ENCODE assay signal across 1 mouse cellular context in the genomic region with DNA sequence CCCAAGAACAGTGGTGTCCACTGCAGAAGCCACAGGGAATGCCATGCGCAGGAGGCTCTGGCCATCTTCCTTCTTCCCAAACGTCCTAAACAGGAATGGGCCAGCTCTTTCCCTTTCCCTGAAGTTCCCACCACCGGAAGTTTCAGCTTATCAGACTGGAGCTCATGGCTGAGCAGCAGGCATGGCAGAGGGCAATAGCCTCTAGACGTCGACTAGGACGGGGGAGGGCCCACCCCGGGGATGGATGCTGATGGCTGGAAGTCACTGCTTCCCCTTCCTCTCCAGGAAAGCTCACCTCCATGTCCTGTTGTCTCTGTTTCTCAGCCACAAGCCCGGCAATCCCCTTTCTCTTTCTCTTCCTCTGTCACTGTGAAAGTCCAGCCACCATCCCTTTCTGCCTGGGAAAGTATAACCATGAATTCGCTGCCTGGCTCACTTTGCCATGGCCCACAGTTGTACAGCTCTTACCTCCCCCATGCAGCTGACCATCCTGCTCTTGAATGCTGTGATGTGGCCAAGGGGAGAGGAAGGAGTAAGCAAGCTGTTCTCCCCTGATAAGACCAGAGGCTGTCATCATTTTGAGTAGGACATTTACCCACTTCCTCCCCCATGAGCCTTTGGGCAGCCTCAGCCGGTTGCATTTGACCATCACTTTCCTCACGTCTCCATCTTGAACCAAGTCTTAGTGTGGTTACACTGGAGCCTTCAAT.
TF ChIP-seq lines count a peak whose summit lies in the region.

Gene Itga2b (minus strand): TSS at position 475 of the 710 bp plus-strand sequence.

TF ChIP-seq in MEL, 35 proteins besides CTCF, POLR2A, EP300 and RAD21 (continued from another document):
- TF ChIP-seq MAFK (IDR thresholded peaks at IDR 0.05; ENCODE audit: borderline replicate concordance, low read depth, low read length) (no peak), POLR2AphosphoS2 (IDR thresholded peaks at IDR 0.05; ENCODE audit: low read length) (0 out of 2 replicates have a peak, but pooled peaks have one; percentile 42), MXI1 (IDR thresholded peaks at IDR 0.05; ENCODE audit: low read depth, low read length) (no peak), MYC (IDR thresholded peaks at IDR 0.05; ENCODE audit: low read depth, low read length) (no peak), MAX (IDR thresholded peaks at IDR 0.05; ENCODE audit: low read length) (peak; percentile 63; the same call in 1 of the 2 replicates), TBP (IDR thresholded peaks at IDR 0.05; ENCODE audit: low read depth, low read length) (0 out of 2 replicates have a peak, but pooled peaks have one; percentile 34), NELFE (IDR thresholded peaks at IDR 0.05; ENCODE audit: low read depth, low read length) (no peak), NRF1 (IDR thresholded peaks at IDR 0.05; ENCODE audit: insufficient read depth, low read depth, low read length, poor library complexity, severe bottlenecking) (no peak), TAL1 (IDR thresholded peaks at IDR 0.05; ENCODE audit: low read length) (peak; percentile 99), ZNF384 (IDR thresholded peaks at IDR 0.05; ENCODE audit: low read depth, low read length) (no peak), USF1 (IDR thresholded peaks at IDR 0.05; ENCODE audit: low read depth, low read length) (no peak), E2F4 (IDR thresholded peaks at IDR 0.05; ENCODE audit: borderline replicate concordance, low read depth, low read length) (no peak), ETS1 (IDR thresholded peaks at IDR 0.05; ENCODE audit: low read depth, low read length) (peak; percentile 75)
